Mouse (Mus musculus): ENCODE data around the gene Tepsin.

GRCm38 (mm10) chr11:120055953-120056732, 42.4 kb downstream of the Tepsin start:
- TF ChIP-seq TAL1 (IDR thresholded peaks at IDR 0.05; ENCODE audit: low read length), result no peak
- TF ChIP-seq GATA1 (IDR thresholded peaks at IDR 0.05; ENCODE audit: low read length), result no peak

All from erythroblast, embryonic 14.5 days (primary cell).